Mouse (Mus musculus) hindbrain, embryonic 13.5 days (tissue): ENCODE measurements around the gene Sytl1. TPM values are rescaled to one million over a fixed set of nuclear protein-coding genes. Genes with fewer than 3 reads are reported as not detected.

Source experiments
- ATAC-seq: fragments of 200-750 bp; cut with Nextera tagmentation; 2 replicates; pipeline ENCODE4 v1.8.0; 2017; ENCODE audit warnings: moderate TSS enrichment; ENCODE audit not compliant: low FRiP score
- H3K27ac ChIP-seq: fragments of 300-500 bp; sonication (generic); 2 replicates; pipeline ENCODE4 v1.5.1; 2015; ENCODE audit warnings: inconsistent platforms, mild to moderate bottlenecking, moderate library complexity
- H3K27me3 ChIP-seq: fragments of 300-500 bp; sonication (generic); 2 replicates; pipeline ENCODE4 v1.6.1; 2015; ENCODE audit warnings: mild to moderate bottlenecking, inconsistent platforms
- H3K36me3 ChIP-seq: fragments of 300-500 bp; sonication (generic); 2 replicates; pipeline ENCODE4 v1.6.1; 2015; ENCODE audit warnings: mild to moderate bottlenecking, inconsistent platforms
- H3K4me1 ChIP-seq: fragments of 300-500 bp; sonication (generic); replicated peaks from 2 replicates; pipeline ENCODE4 v1.6.1; 2015; ENCODE audit warnings: inconsistent platforms
- H3K4me2 ChIP-seq: fragments of 300-500 bp; sonication (generic); 2 replicates; pipeline ENCODE4 v1.6.1; 2015; ENCODE audit warnings: inconsistent platforms, mild to moderate bottlenecking, moderate library complexity
- H3K4me3 ChIP-seq: fragments of 300-500 bp; sonication (generic); 2 replicates; pipeline ENCODE4 v1.5.1; 2015; ENCODE audit warnings: mild to moderate bottlenecking, inconsistent platforms
- H3K9ac ChIP-seq: fragments of 300-500 bp; sonication (generic); 2 replicates; pipeline ENCODE4 v1.6.1; 2015; ENCODE audit warnings: mild to moderate bottlenecking, inconsistent platforms
- H3K9me3 ChIP-seq: fragments of 300-500 bp; sonication (generic); 2 replicates; pipeline ENCODE4 v1.6.1; 2016; ENCODE audit warnings: inconsistent platforms
- WGBS: fragments of 180-500 bp; shearing (Covaris S2); methylation state at CpG from one replicate; pipeline ENCODE4 v1.1.7; 2015; 5-methylcytosine and 5-hydroxymethylcytosine counted together
- polyA plus RNA-seq: library from polyadenylated mRNA; unstranded; fragments of >200 nt; fragmentation: Nextera tagmentation; extraction: Ambion mirVana; gene quantifications from 2 replicates; pipeline ENCODE4 v1.2.1, GENCODE M21; 2015

Gene Sytl1
- polyA plus RNA-seq, 1 experiment from 2014 or later, result 0.69 TPM

DNA sequence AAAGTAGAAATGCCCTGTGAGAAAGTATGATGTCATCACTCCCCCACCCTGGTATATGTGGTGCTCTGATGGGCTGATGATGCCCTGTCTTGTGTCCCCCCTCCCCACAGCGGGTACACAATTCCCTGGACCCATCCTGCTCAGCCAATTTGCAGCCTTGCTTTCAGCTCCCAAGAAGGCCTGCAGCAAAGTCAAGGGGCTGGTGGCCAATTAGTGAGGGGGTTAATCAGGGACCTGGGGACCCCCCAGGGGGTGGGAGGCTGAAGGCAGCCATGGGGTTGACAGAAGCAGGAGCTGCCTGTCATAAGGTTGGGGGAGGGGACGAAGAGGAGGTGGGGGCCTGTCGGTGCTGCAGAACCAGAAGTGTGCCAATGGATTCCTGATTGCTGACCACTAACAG, 59.3 kb downstream of the Sytl1 start:
- Histone ChIP-seq H3K4me2 (no peak overlapping the region), H3K36me3 (no peaks in the 10 kb centered on the region), H3K4me1 (peaks cover 47% of the 10 kb centered on the region), H3K9me3 (no peaks in the 10 kb centered on the region), H3K27me3 (peaks cover 7% of the 10 kb centered on the region; the same call in 1 of the 2 replicates), H3K27ac (peak overlapping the region; percentile 44; the same call in 1 of the 2 replicates), H3K4me3 (no peak overlapping the region), H3K9ac (0 out of 2 replicates have a peak overlapping the region, but pooled peaks have one; percentile 13)
- WGBS, result 62% methylated on average over 3 of the region's 3 CpGs
- peak; percentile 34; the same call in 1 of the 2 replicates for ATAC-seq

Other genes with a start within 250 kb of the Sytl1 start
- 33.3 and 35.4 TPM in 2 replicates for gene Wasf2, start 132.6 kb downstream of the Sytl1 start, polyA plus RNA-seq
- gene Cd164l2, start 51.0 kb downstream of the Sytl1 start, polyA plus RNA-seq, result 0.78 and 2.5 TPM in 2 replicates
- 0.52 and 1.4 TPM in 2 replicates for gene Gpr3, start 50.6 kb downstream of the Sytl1 start, polyA plus RNA-seq
- gene Map3k6, start 22.3 kb downstream of the Sytl1 start, polyA plus RNA-seq, result 1.9 and 2.0 TPM in 2 replicates
- gene Tmem222, start 14.7 kb upstream of the Sytl1 start, polyA plus RNA-seq, result 101 and 102 TPM in 2 replicates
- gene Wdtc1, start 90.4 kb upstream of the Sytl1 start, polyA plus RNA-seq, result 18.4 and 21.3 TPM in 2 replicates
- 6.7 and 7.5 TPM in 2 replicates for gene Slc9a1, start 106.6 kb upstream of the Sytl1 start, polyA plus RNA-seq
- 0.13 and 0.30 TPM in 2 replicates for gene Tent5b, start 217.0 kb upstream of the Sytl1 start, polyA plus RNA-seq
- gene Trnp1, start 235.4 kb upstream of the Sytl1 start, polyA plus RNA-seq, result 2.8 and 3.9 TPM in 2 replicates